Mouse (Mus musculus) CH12.LX (cell line): Measurements from ENCODE around the gene Cand1. TPM values are rescaled to one million over a fixed set of nuclear protein-coding genes. Genes with fewer than 3 reads are reported as not detected.

Experiments
- DNase-seq: peaks from one replicate; pipeline ENCODE4 v3.0.0-alpha.2; 2013; ENCODE audit errors: extremely low read depth
- H3K27ac ChIP-seq: 2 replicates; pipeline ENCODE4 v1.5.1; 2012; ENCODE audit warnings: low read depth, mild to moderate bottlenecking, control low read depth, moderate library complexity; ENCODE audit not compliant: insufficient read depth
- H3K27me3 ChIP-seq: replicated peaks from 2 replicates; pipeline ENCODE3; 2012; ENCODE audit warnings: inconsistent platforms
- H3K36me3 ChIP-seq, 2 experiments: replicated peaks in 1 of 2; 2 replicates each; pipeline versions ENCODE3 to v1.6.1; 2012; ENCODE audit warnings: inconsistent platforms in 1 of 2, low read length in 1 of 2, mild to moderate bottlenecking in 1 of 2, mixed read lengths in 1 of 2, moderate library complexity in 1 of 2; ENCODE audit not compliant: control insufficient read depth in 1 of 2, insufficient read depth in 1 of 2
- H3K4me1 ChIP-seq, 2 experiments: 2 replicates each; pipeline ENCODE4 v1.6.1; 2012; ENCODE audit warnings: inconsistent platforms in 1 of 2, moderate library complexity in 1 of 2; ENCODE audit not compliant: insufficient read depth in 2 of 2, control insufficient read depth in 1 of 2
- H3K4me2 ChIP-seq: 2 replicates; pipeline ENCODE4 v1.6.1; 2012; ENCODE audit warnings: low read depth, mild to moderate bottlenecking, control low read depth; ENCODE audit not compliant: poor library complexity, insufficient read depth, severe bottlenecking
- H3K4me3 ChIP-seq, 3 experiments: fragments of 150-350 bp in 1 of 3; sonication (generic) in 1 of 3; replicated peaks in 1 of 3; 2 replicates each; pipeline versions ENCODE3 to v1.5.1; 2011 to 2012; ENCODE audit warnings: low read depth in 2 of 3, low read length in 2 of 3, mild to moderate bottlenecking in 2 of 3, moderate library complexity in 2 of 3, control low read depth in 1 of 3, improper control_type of control experiment in 1 of 3, inconsistent platforms in 1 of 3, mixed read lengths in 1 of 3; ENCODE audit not compliant: poor library complexity in 1 of 3
- H3K79me2 ChIP-seq: replicated peaks from 2 replicates; pipeline ENCODE4 v1.6.1; 2012; ENCODE audit warnings: mild to moderate bottlenecking, moderate library complexity; ENCODE audit not compliant: control insufficient read depth, poor library complexity, insufficient read depth, severe bottlenecking; ENCODE audit errors: extremely low read depth
- H3K9ac ChIP-seq: 2 replicates; pipeline ENCODE4 v1.6.1; 2012; ENCODE audit warnings: low read depth, mild to moderate bottlenecking, control low read depth, moderate library complexity; ENCODE audit not compliant: insufficient read depth
- H3K9me3 ChIP-seq: replicated peaks from 2 replicates; pipeline ENCODE3; 2012; ENCODE audit warnings: low read length, inconsistent platforms, mixed read lengths
- CHD1 ChIP-seq: IDR thresholded peaks from 2 replicates; pipeline ENCODE4 v1.6.1; 2012; ENCODE audit warnings: low read depth, low read length, improper control_type of control experiment, inconsistent platforms
- CHD2 ChIP-seq: IDR thresholded peaks from 2 replicates; pipeline ENCODE4 v1.6.1; 2011; ENCODE audit warnings: low read length, improper control_type of control experiment
- EP300 ChIP-seq: IDR thresholded peaks from 2 replicates; pipeline ENCODE4 v1.6.1; 2011; ENCODE audit warnings: low read length, improper control_type of control experiment
- ETS1 ChIP-seq: conservative IDR thresholded peaks from 2 replicates; pipeline ENCODE4 v1.6.1; 2012; ENCODE audit warnings: low read depth, mild to moderate bottlenecking, inconsistent platforms, low read length, improper control_type of control experiment, moderate library complexity
- JUN ChIP-seq: IDR thresholded peaks from 2 replicates; pipeline ENCODE4 v1.6.1; 2011; ENCODE audit warnings: low read depth, mild to moderate bottlenecking, low read length, improper control_type of control experiment, moderate library complexity; ENCODE audit not compliant: insufficient read depth
- JUND ChIP-seq: conservative IDR thresholded peaks from 2 replicates; pipeline ENCODE4 v1.6.1; 2011; ENCODE audit warnings: low read depth, low read length, improper control_type of control experiment
- MAFK ChIP-seq: IDR thresholded peaks from 2 replicates; pipeline ENCODE4 v1.6.1; 2011; ENCODE audit warnings: low read length, improper control_type of control experiment; ENCODE audit not compliant: insufficient replicate concordance
- MEF2A ChIP-seq: IDR thresholded peaks from 2 replicates; pipeline ENCODE4 v1.6.1; 2014; ENCODE audit warnings: low read depth, mild to moderate bottlenecking, inconsistent platforms, low read length, improper control_type of control experiment, borderline replicate concordance
- MYC ChIP-seq: IDR thresholded peaks from 2 replicates; pipeline ENCODE4 v1.6.1; 2011; ENCODE audit warnings: low read depth, mild to moderate bottlenecking, improper control_type of control experiment, low read length
- NELFE ChIP-seq: IDR thresholded peaks from 2 replicates; pipeline ENCODE4 v1.6.1; 2011; ENCODE audit warnings: low read depth, low read length, improper control_type of control experiment
- NRF1 ChIP-seq: IDR thresholded peaks from 2 replicates; pipeline ENCODE4 v1.6.1; 2014; ENCODE audit warnings: low read depth, mild to moderate bottlenecking, inconsistent platforms, low read length, improper control_type of control experiment, moderate library complexity
- PAX5 ChIP-seq: IDR thresholded peaks from 2 replicates; pipeline ENCODE4 v1.6.1; 2012; ENCODE audit warnings: low read length, inconsistent platforms, mixed read lengths
- RAD21 ChIP-seq: IDR thresholded peaks from 2 replicates; pipeline ENCODE4 v1.6.1; 2011; ENCODE audit warnings: low read depth, mild to moderate bottlenecking, low read length, improper control_type of control experiment, moderate library complexity
- UBTF ChIP-seq: IDR thresholded peaks from 2 replicates; pipeline ENCODE4 v1.6.1; 2012; ENCODE audit warnings: low read depth, mild to moderate bottlenecking, inconsistent platforms, low read length, improper control_type of control experiment, moderate library complexity
- USF1 ChIP-seq: IDR thresholded peaks from 2 replicates; pipeline ENCODE4 v1.6.1; 2014; ENCODE audit warnings: low read depth, mild to moderate bottlenecking, inconsistent platforms, low read length, improper control_type of control experiment
- USF2 ChIP-seq: conservative IDR thresholded peaks from 2 replicates; pipeline ENCODE4 v1.6.1; 2011; ENCODE audit warnings: low read depth, low read length, improper control_type of control experiment
- ZC3H11A ChIP-seq: IDR thresholded peaks from 2 replicates; pipeline ENCODE4 v1.6.1; 2012; ENCODE audit warnings: low read depth, mild to moderate bottlenecking, inconsistent platforms, low read length, improper control_type of control experiment
- ZMIZ1 ChIP-seq: IDR thresholded peaks from 2 replicates; pipeline ENCODE4 v1.6.1; 2012; ENCODE audit warnings: low read depth, mild to moderate bottlenecking, inconsistent platforms, low read length, improper control_type of control experiment
- ZNF384 ChIP-seq: IDR thresholded peaks from 2 replicates; pipeline ENCODE4 v1.6.1; 2012; ENCODE audit warnings: low read depth, low read length, improper control_type of control experiment, inconsistent platforms
- dilution Hi-C: fragments of 300-500 bp; cut with MboI; formaldehyde crosslinking; loops from 2 replicates; pipeline ENCODE4 v1.14.3; 2020; ENCODE audit warnings: low sequenced_read_pairs; ENCODE audit not compliant: extremely low pct_unique_long_range_greater_than_20kb, extremely low pct_ligation_motif_present
- in situ Hi-C: fragments of 300-500 bp; cut with MboI; formaldehyde crosslinking; loops from 3 replicates; pipeline ENCODE4 v1.14.3; 2019; ENCODE audit warnings: low sequenced_read_pairs, low pct_ligation_motif_present, low pct_unique_long_range_greater_than_20kb, mixed read lengths
- polyA plus RNA-seq: library from polyadenylated mRNA; unstranded; fragments of >175 nt; gene quantifications from 2 replicates; pipeline ENCODE4 v1.2.1, GENCODE M21; 2012; ENCODE audit warnings: low read depth; ENCODE audit not compliant: insufficient read length
- total RNA-seq, 2 experiments: library from RNA; depleted of rRNA; stranded (reverse); fragments of 300-350 nt in 1 of 2; fragments of >200 nt in 1 of 2; gene quantifications; 2 replicates each; pipeline ENCODE4 v1.2.3; 2012 to 2014

Cand1 gene
- total and polyA plus RNA-seq, 3 experiments, result 71.2 to 126 (median 97.5) TPM

DNA sequence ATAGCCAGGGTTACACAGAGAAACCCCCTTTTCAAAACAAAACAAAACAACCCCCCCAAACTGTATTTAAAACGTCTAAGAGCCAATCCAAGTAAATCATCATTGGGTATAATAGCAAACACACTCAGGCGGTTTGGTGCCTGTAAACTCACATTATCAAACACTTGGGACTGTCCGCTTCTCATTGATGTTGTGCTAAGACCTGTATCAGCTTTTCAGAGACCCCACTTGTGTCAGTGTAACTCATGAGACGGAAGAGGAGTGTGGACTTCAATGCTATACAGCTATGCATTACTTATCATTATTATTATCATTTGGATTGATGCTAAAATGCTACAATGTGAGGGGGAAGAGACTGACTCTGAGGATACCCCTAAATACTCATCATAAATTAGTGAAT, 18.0 kb upstream of the Cand1 start:
- Histone ChIP-seq H3K9me3 (peaks cover 3% of the 10 kb centered on the region), H3K4me2 (no peak overlapping the region), H3K27me3 (no peaks in the 10 kb centered on the region), H3K4me1 (no peaks in the 10 kb centered on the region), H3K36me3 (no peaks in the 10 kb centered on the region), H3K79me2 (no peaks in the 10 kb centered on the region), H3K9ac (no peak overlapping the region), H3K27ac (no peak overlapping the region), H3K4me3 (no peak overlapping the region)
- no peak for TF ChIP-seq PAX5
- no peak for TF ChIP-seq NELFE
- no peak for TF ChIP-seq RAD21
- no peak for TF ChIP-seq JUND
- dilution Hi-C loops (no loop called here), in situ Hi-C loops (no loop called here)
- DNase-seq, result no peak

DNA sequence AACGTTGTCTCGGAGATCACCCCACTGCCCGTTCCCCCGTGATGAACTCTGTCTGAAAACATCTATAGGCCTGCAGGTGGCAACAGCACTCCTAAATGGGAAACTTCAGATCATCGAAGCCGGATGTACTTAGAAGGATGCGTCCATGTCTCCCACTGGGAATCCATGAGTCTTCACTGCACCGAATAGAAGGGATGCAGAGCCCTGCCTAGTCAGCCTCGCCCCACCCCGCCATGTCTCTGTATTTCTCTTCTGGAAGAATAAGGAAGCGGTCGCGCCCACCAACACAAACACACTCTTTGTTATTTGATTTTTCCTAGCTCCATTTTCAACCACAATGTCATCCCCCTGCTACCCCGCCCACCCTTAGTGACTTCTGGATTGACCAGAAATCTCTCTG, 4.3 kb upstream of the Cand1 start:
- Histone ChIP-seq H3K79me2 (peaks cover 6% of the 10 kb centered on the region), H3K4me3 (no peak overlapping the region), H3K27me3 (no peaks in the 10 kb centered on the region), H3K36me3 (no peaks in the 10 kb centered on the region), H3K4me1 (peaks cover 0 to 3% of the 10 kb centered on the region in 2 experiments; a peak in 1 of 4 replicates), H3K9ac (no peak overlapping the region), H3K27ac (no peak overlapping the region), H3K4me2 (no peak overlapping the region), H3K9me3 (no peaks in the 10 kb centered on the region)
- in situ Hi-C loops (no loop called here), dilution Hi-C loops (no loop called here)
- TF ChIP-seq ETS1 (no peak), EP300 (no peak), USF2 (no peak), NRF1 (no peak), MEF2A (no peak), MYC (no peak), ZC3H11A (no peak), UBTF (no peak), USF1 (no peak), ZMIZ1 (no peak), CHD2 (no peak), MAFK (no peak)
- no peak for DNase-seq

DNA sequence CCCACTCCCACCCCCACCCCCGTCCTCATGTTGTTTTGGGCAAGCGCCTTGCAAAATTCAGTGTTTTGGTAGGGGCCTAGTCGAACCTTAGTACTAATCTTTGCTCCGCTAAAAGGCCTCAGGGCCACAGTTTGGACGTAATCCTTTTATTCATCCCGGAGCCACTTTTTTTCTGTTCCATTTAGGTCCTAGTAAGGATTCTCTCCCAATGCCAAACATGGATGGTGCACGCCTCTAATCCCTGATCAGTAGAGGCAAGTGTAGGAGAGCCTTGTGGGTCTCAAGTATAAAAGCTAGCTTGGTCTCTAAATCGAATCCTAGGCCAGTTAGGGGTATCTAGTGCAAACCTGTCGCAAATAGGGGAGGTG, 851 bp upstream of the Cand1 start:
- peaks cover 34% of the 10 kb centered on the region for H3K79me2 ChIP-seq
- H3K9ac ChIP-seq, result peak overlapping the region; percentile 98
- dilution Hi-C loops (no loop called here), in situ Hi-C loops (no loop called here)
- DNase-seq, result peak; percentile 31
- H3K4me2 ChIP-seq, result peak overlapping the region; percentile 94
- peaks cover 0 to 19% of the 10 kb centered on the region in 2 experiments; a peak in 2 of 4 replicates for H3K4me1 ChIP-seq
- H3K36me3 ChIP-seq, result peaks cover 2 to 11% of the 10 kb centered on the region in 2 experiments
- H3K9me3 ChIP-seq, result no peaks in the 10 kb centered on the region
- H3K27me3 ChIP-seq, result no peaks in the 10 kb centered on the region
- peak overlapping the region; percentile 98 for H3K27ac ChIP-seq
- peak overlapping the region; percentile 55 to 93 (median 74) for H3K4me3 ChIP-seq
- TF ChIP-seq JUN (no peak), CHD1 (0 out of 2 replicates have a peak, but pooled peaks have one; percentile 88), RAD21 (no peak), ZNF384 (no peak), PAX5 (no peak)
